Mouse (Mus musculus) heart, embryonic 14.5 days (tissue): ENCODE data around the gene Alg5. TPM values are rescaled to one million over a fixed set of nuclear protein-coding genes. Genes with fewer than 3 reads are reported as not detected.
"Not testable (repeated sequence)": the region's sequence is repeated elsewhere in the genome, so short reads cannot be mapped to it uniquely, and the experiment has no call there.

Experiments
- ATAC-seq: fragments of 200-750 bp; cut with Nextera tagmentation; 2 replicates; pipeline ENCODE4 v1.8.0; 2017; ENCODE audit warnings: low read depth, moderate TSS enrichment; ENCODE audit not compliant: insufficient number of reproducible peaks, insufficient read depth, low FRiP score
- H3K27ac ChIP-seq, 2 experiments: fragments of 200-500 bp in 1 of 2; fragments of 300-500 bp in 1 of 2; sonication (generic) in 1 of 2; replicated peaks in 1 of 2; 2 replicates each; pipeline ENCODE4 v1.5.1; 2012 to 2014; ENCODE audit warnings: low read depth in 2 of 2, low read length in 2 of 2, control low read depth in 1 of 2, mild to moderate bottlenecking in 1 of 2, mixed read lengths in 1 of 2; ENCODE audit not compliant: control insufficient read depth in 1 of 2, insufficient read depth in 1 of 2
- H3K27me3 ChIP-seq: fragments of 300-500 bp; sonication (generic); 2 replicates; pipeline ENCODE4 v1.6.1; 2014; ENCODE audit warnings: mild to moderate bottlenecking, low read length, control low read depth; ENCODE audit not compliant: control insufficient read depth, insufficient read depth
- H3K36me3 ChIP-seq: fragments of 300-500 bp; sonication (generic); 2 replicates; pipeline ENCODE4 v1.6.1; 2014; ENCODE audit warnings: mild to moderate bottlenecking, control low read depth, low read length, mixed read lengths; ENCODE audit not compliant: control insufficient read depth, insufficient read depth
- H3K4me1 ChIP-seq, 2 experiments: fragments of 200-500 bp in 1 of 2; fragments of 300-500 bp in 1 of 2; sonication (generic) in 1 of 2; 2 replicates each; pipeline ENCODE4 v1.6.1; 2012 to 2014; ENCODE audit warnings: low read length in 2 of 2, control low read depth in 1 of 2, mixed read lengths in 1 of 2; ENCODE audit not compliant: control insufficient read depth in 2 of 2, insufficient read depth in 2 of 2
- H3K4me2 ChIP-seq: fragments of 300-500 bp; sonication (generic); 2 replicates; pipeline ENCODE4 v1.6.1; 2014; ENCODE audit warnings: mild to moderate bottlenecking, low read length
- H3K4me3 ChIP-seq, 2 experiments: fragments of 200-500 bp in 1 of 2; fragments of 300-500 bp in 1 of 2; sonication (generic) in 1 of 2; 2 replicates each; pipeline ENCODE4 v1.5.1; 2012 to 2014; ENCODE audit warnings: low read length in 2 of 2, mild to moderate bottlenecking in 2 of 2, control low read depth in 1 of 2, low read depth in 1 of 2, moderate library complexity in 1 of 2; ENCODE audit not compliant: control insufficient read depth in 1 of 2, insufficient read depth in 1 of 2
- H3K9ac ChIP-seq: fragments of 300-500 bp; sonication (generic); 2 replicates; pipeline ENCODE4 v1.6.1; 2014; ENCODE audit warnings: mild to moderate bottlenecking, low read length
- H3K9me3 ChIP-seq: fragments of 300-500 bp; sonication (generic); 2 replicates; pipeline ENCODE4 v1.6.1; 2016; ENCODE audit warnings: low read length, control low read depth; ENCODE audit not compliant: control insufficient read depth
- WGBS: fragments of 180-500 bp; shearing (Covaris S2); extraction: QIAGEN DNeasy Blood & Tissue Kit; methylation state at CpG from one replicate; pipeline ENCODE4 v1.1.7; 2014; 5-methylcytosine and 5-hydroxymethylcytosine counted together
- polyA plus RNA-seq: library from polyadenylated mRNA; unstranded; fragments of >200 nt; fragmentation: Nextera tagmentation; extraction: Ambion mirVana; gene quantifications from 2 replicates; pipeline ENCODE4 v1.2.1, GENCODE M21; 2014

Gene Alg5
- polyA plus RNA-seq, 1 experiment from 2014 or later: 41.6 TPM

DNA sequence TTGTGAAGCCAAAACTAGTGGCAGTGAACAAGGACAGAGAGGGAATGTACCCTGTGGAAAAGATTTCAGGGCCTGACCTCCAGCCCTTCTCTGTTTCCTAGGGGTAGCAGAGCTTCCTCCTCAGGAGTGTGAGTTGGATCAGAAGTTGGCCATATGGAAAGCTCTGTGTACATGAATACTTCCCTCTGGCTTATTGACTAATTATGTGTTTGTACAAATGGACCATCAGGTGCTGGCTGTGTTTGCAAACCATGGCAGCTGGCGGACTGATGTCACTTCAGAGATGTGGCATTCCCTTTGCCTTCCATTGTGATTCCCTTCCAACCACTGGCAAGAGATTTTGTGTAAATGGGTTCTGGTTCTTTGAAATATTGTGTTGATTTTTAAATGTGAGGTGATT, 25.9 kb downstream of the Alg5 start:
- no peaks in the 10 kb centered on the region for H3K36me3 ChIP-seq
- no peak for ATAC-seq
- H3K27me3 ChIP-seq: no peaks in the 10 kb centered on the region
- H3K4me2 ChIP-seq: no peak overlapping the region
- WGBS: 92% methylated on average over 1 of the region's 1 CpGs
- H3K9me3 ChIP-seq: no peaks in the 10 kb centered on the region
- peaks cover 3 to 12% of the 10 kb centered on the region in 2 experiments; a peak in 2 of 4 replicates for H3K4me1 ChIP-seq
- no peak overlapping the region for H3K27ac ChIP-seq
- no peak overlapping the region for H3K4me3 ChIP-seq
- H3K9ac ChIP-seq: no peak overlapping the region

- ATAC-seq: no peak
Measured at GRCm38 (mm10) chr3:54764418-54764817, 29.1 kb downstream of the Alg5 start.

GRCm38 (mm10) chr3:54765521-54765920, 30.2 kb downstream of the Alg5 start:
- H3K9me3 ChIP-seq, ATAC-seq, H3K36me3 ChIP-seq, H3K4me2 ChIP-seq, H3K27ac ChIP-seq, H3K4me1 ChIP-seq, H3K27me3 ChIP-seq, H3K4me3 ChIP-seq, H3K9ac ChIP-seq: not testable (repeated sequence)
- WGBS: 88% methylated on average over 6 of the region's 6 CpGs

More at GRCm38 (mm10) chr3:54764418-54764817, 29.1 kb downstream of the Alg5 start:
- H3K27ac ChIP-seq: 0 out of 4 replicates have a peak overlapping the region, but pooled peaks of 1 of the 2 experiments have one; percentile 4
- H3K4me2 ChIP-seq: peak overlapping the region; percentile 50
- H3K4me3 ChIP-seq: peak overlapping the region; percentile 29
- no peaks in the 10 kb centered on the region for H3K27me3 ChIP-seq
- peaks cover 3 to 7% of the 10 kb centered on the region in 2 experiments; a peak in 2 of 4 replicates for H3K4me1 ChIP-seq
- 41% methylated on average over 18 of the region's 18 CpGs for WGBS
- H3K9ac ChIP-seq: peak overlapping the region; percentile 34
- H3K36me3 ChIP-seq: no peaks in the 10 kb centered on the region
- no peaks in the 10 kb centered on the region for H3K9me3 ChIP-seq

- no peak overlapping the region for H3K4me2 ChIP-seq
- no peak overlapping the region for H3K4me3 ChIP-seq
- H3K36me3 ChIP-seq: no peaks in the 10 kb centered on the region
- 75% methylated on average over 14 of the region's 14 CpGs for WGBS
- no peaks in the 10 kb centered on the region for H3K27me3 ChIP-seq
- no peak for ATAC-seq
- H3K4me1 ChIP-seq: peaks cover 3 to 7% of the 10 kb centered on the region in 2 experiments; a peak in 2 of 4 replicates
- H3K27ac ChIP-seq: no peak overlapping the region
- H3K9ac ChIP-seq: no peak overlapping the region
- no peaks in the 10 kb centered on the region for H3K9me3 ChIP-seq
Measured at GRCm38 (mm10) chr3:54766034-54766433, 30.7 kb downstream of the Alg5 start.

DNA sequence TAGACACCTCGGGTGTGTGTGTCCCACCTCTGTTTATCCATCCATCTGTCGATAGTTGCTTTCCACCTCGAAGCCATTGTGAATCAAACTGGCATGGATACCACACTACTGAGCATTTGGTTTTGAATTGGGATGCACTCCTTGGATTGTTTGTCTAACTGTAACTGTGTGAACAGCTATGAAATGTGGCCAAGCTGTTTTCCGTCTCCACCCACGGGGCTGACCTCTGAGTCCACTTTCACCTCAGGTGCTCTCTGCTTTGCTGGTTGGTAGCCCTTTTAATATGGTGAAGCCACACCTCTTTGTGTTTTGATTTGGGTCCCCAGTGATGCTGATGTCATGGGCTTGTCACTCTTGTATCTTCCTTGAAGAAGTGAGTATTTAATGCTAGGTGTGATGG, 31.5 kb downstream of the Alg5 start:
- H3K9me3 ChIP-seq: no peaks in the 10 kb centered on the region
- ATAC-seq: no peak
- no peak overlapping the region for H3K4me3 ChIP-seq
- H3K36me3 ChIP-seq: no peaks in the 10 kb centered on the region
- H3K9ac ChIP-seq: no peak overlapping the region
- H3K4me2 ChIP-seq: no peak overlapping the region
- peaks cover 3 to 7% of the 10 kb centered on the region in 2 experiments; a peak in 2 of 4 replicates for H3K4me1 ChIP-seq
- no peaks in the 10 kb centered on the region for H3K27me3 ChIP-seq
- H3K27ac ChIP-seq: no peak overlapping the region
- WGBS: 78% methylated on average over 5 of the region's 5 CpGs

DNA sequence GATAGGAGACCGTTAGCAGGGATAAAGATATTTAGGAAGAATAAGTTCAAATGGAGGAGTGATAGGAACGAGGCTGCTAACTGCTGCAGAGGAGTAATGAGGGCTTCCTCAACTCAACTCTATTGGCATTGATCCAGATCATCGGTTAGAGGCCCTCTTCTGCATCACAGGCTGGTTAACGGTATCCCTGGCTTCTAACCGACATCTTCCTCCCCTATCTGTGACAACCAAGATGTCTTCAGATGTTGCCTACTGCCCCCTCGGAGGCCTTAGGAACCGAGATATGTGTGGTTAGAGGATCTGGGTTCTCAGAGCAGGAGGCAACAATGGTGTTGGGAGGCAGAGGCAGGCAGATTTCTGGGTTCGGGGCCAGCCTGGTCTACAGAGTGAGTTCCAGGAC, 33.3 kb downstream of the Alg5 start:
- 77% methylated on average over 8 of the region's 8 CpGs for WGBS
- H3K36me3 ChIP-seq: no peaks in the 10 kb centered on the region
- H3K27ac ChIP-seq: no peak overlapping the region
- no peak overlapping the region for H3K4me2 ChIP-seq
- no peak overlapping the region for H3K9ac ChIP-seq
- ATAC-seq: no peak
- H3K27me3 ChIP-seq: no peaks in the 10 kb centered on the region
- peaks cover 3 to 7% of the 10 kb centered on the region in 2 experiments; a peak in 2 of 4 replicates for H3K4me1 ChIP-seq
- no peak overlapping the region for H3K4me3 ChIP-seq
- H3K9me3 ChIP-seq: 0 out of 2 replicates have a peak, but pooled peaks cover 3% of the 10 kb centered on the region

- no peak for ATAC-seq
- Histone ChIP-seq H3K36me3 (no peaks in the 10 kb centered on the region), H3K4me3 (no peak overlapping the region), H3K4me2 (no peak overlapping the region), H3K27me3 (no peaks in the 10 kb centered on the region), H3K27ac (no peak overlapping the region), H3K4me1 (no peaks in the 10 kb centered on the region), H3K9me3 (0 out of 2 replicates have a peak, but pooled peaks cover 5% of the 10 kb centered on the region), H3K9ac (no peak overlapping the region)
- WGBS: 76% methylated on average over 17 of the region's 17 CpGs
Measured at GRCm38 (mm10) chr3:54769349-54770275, 34.3 kb downstream of the Alg5 start.
